Mouse (Mus musculus) myocyte (in vitro differentiated cells): ENCODE results near the gene Zfp423. TPM values are rescaled to one million over a fixed set of nuclear protein-coding genes. Genes with fewer than 3 reads are reported as not detected.
"Not testable (repeated sequence)": the region's sequence is repeated elsewhere in the genome, so short reads cannot be mapped to it uniquely, and the experiment has no call there.

ENCODE experiments used
- H3K27me3 ChIP-seq: one replicate; pipeline ENCODE4 v1.6.1; 2011; ENCODE audit not compliant: control insufficient read depth, insufficient read depth, insufficient read length
- H3K36me3 ChIP-seq: one replicate; pipeline ENCODE4 v1.6.1; 2011; ENCODE audit not compliant: control insufficient read depth, insufficient read depth
- H3K4me2 ChIP-seq: one replicate; pipeline ENCODE4 v1.6.1; 2011; ENCODE audit warnings: low read depth, control low read depth
- H3K4me3 ChIP-seq: one replicate; pipeline ENCODE4 v1.5.1; 2011; ENCODE audit warnings: mild to moderate bottlenecking, control low read depth, moderate library complexity
- H3K79me2 ChIP-seq: one replicate; pipeline ENCODE4 v1.6.1; 2011; ENCODE audit not compliant: control insufficient read depth, insufficient read depth
- H3ac ChIP-seq: one replicate; pipeline ENCODE4 v1.6.1; 2011; ENCODE audit not compliant: control insufficient read depth, insufficient read length
- CEBPB ChIP-seq: IDR thresholded peaks from 2 replicates; pipeline ENCODE4 v1.6.1; 2011; ENCODE audit warnings: mild to moderate bottlenecking, moderate library complexity; ENCODE audit not compliant: poor library complexity, insufficient read depth, severe bottlenecking
- E2F4 ChIP-seq: IDR thresholded peaks from one replicate; pipeline ENCODE4 v1.6.1; 2011; ENCODE audit warnings: mild to moderate bottlenecking, control low read depth, moderate library complexity; ENCODE audit not compliant: insufficient read depth
- MAX ChIP-seq: IDR thresholded peaks from one replicate; pipeline ENCODE4 v1.6.1; 2011; ENCODE audit warnings: low read depth, mild to moderate bottlenecking, control low read depth
- MYOD1 ChIP-seq, 3 experiments: IDR thresholded peaks; one replicate each; pipeline ENCODE4 v1.6.1; 2011; ENCODE audit warnings: control low read depth in 2 of 3, low read depth in 2 of 3, mild to moderate bottlenecking in 2 of 3, moderate library complexity in 1 of 3; ENCODE audit not compliant: insufficient read length in 2 of 3, control insufficient read depth in 1 of 3
- MYOG ChIP-seq, 3 experiments: IDR thresholded peaks; one replicate each; pipeline ENCODE4 v1.6.1; 2011; ENCODE audit warnings: control low read depth in 2 of 3, low read depth in 2 of 3, mild to moderate bottlenecking in 2 of 3; ENCODE audit not compliant: insufficient read length in 2 of 3, control insufficient read depth in 1 of 3, insufficient read depth in 1 of 3
- POLR2A ChIP-seq: IDR thresholded peaks from one replicate; pipeline ENCODE4 v1.6.1; 2011; ENCODE audit warnings: low read depth, mild to moderate bottlenecking, control low read depth, moderate library complexity; ENCODE audit not compliant: insufficient read length
- POLR2AphosphoS2 ChIP-seq: IDR thresholded peaks from one replicate; pipeline ENCODE4 v1.6.1; 2011; ENCODE audit warnings: low read depth, control low read depth; ENCODE audit not compliant: insufficient read length
- REST ChIP-seq: IDR thresholded peaks from one replicate; pipeline ENCODE4 v1.6.1; 2011; ENCODE audit warnings: mild to moderate bottlenecking, control low read depth, moderate library complexity; ENCODE audit not compliant: insufficient read depth, insufficient read length
- SRF ChIP-seq: IDR thresholded peaks from one replicate; pipeline ENCODE4 v1.6.1; 2011; ENCODE audit warnings: low read depth; ENCODE audit not compliant: control insufficient read depth, insufficient read length
- TCF12 ChIP-seq: IDR thresholded peaks from one replicate; pipeline ENCODE4 v1.6.1; 2011; ENCODE audit warnings: mild to moderate bottlenecking, control low read depth; ENCODE audit not compliant: poor library complexity, insufficient read depth, severe bottlenecking
- TCF3 ChIP-seq: IDR thresholded peaks from one replicate; pipeline ENCODE4 v1.6.1; 2011; ENCODE audit warnings: low read depth, control low read depth; ENCODE audit not compliant: insufficient read length
- USF1 ChIP-seq: IDR thresholded peaks from one replicate; pipeline ENCODE4 v1.6.1; 2011; ENCODE audit warnings: low read depth, mild to moderate bottlenecking, control low read depth, moderate library complexity
- polyA plus RNA-seq: library from polyadenylated mRNA; unstranded; fragments of >200 nt; fragmentation: generic; extraction: Trizol; gene quantifications from one replicate; pipeline ENCODE4 v1.2.1, GENCODE M21; 2012; ENCODE audit warnings: missing spikeins

Zfp423 gene
- polyA plus RNA-seq, 1 experiment: 0.04 TPM

DNA sequence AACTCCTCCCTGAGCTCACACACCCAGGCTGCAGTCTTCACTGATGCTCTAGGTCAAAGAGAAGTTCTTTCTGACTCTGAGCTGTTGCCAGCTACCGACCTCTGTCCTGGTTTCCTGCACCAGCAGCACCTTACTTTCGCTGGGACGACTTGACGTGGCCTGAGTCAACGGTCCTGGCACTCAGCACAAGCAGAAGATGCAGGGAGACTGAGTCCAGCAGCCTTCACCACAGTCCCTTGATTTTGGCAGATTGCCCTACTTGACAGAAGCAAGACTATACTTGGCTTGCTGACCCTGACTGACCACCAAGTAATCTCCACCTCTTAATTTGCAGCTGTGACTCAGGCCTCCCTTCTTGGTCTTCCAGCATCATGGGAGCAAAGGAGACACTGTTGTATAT, 110.6 kb downstream of the Zfp423 start:
- H3K4me2 ChIP-seq: no peak overlapping the region
- no peaks in the 10 kb centered on the region for H3K79me2 ChIP-seq
- H3K4me3 ChIP-seq: no peak overlapping the region
- peaks cover 5% of the 10 kb centered on the region for H3K27me3 ChIP-seq
- no peak for TF ChIP-seq USF1
- no peak for TF ChIP-seq TCF12
- no peak for TF ChIP-seq POLR2A
- TF ChIP-seq REST: no peak
- no peak for TF ChIP-seq POLR2AphosphoS2
- no peak for TF ChIP-seq MYOD1 (IDR thresholded peaks at IDR 0.05; ENCODE audit: control insufficient read depth in 1 of 3, insufficient read length in 2 of 3, low read depth in 2 of 3)
- no peak for TF ChIP-seq MAX
- TF ChIP-seq E2F4: no peak
- TF ChIP-seq CEBPB: no peak
- TF ChIP-seq TCF3: no peak
- no peak for TF ChIP-seq MYOG (IDR thresholded peaks at IDR 0.05; ENCODE audit: control insufficient read depth in 1 of 3, insufficient read depth in 1 of 3, insufficient read length in 2 of 3, low read depth in 2 of 3)
- TF ChIP-seq SRF: no peak
- no peaks in the 10 kb centered on the region for H3K36me3 ChIP-seq
- no peak overlapping the region for H3ac ChIP-seq

DNA sequence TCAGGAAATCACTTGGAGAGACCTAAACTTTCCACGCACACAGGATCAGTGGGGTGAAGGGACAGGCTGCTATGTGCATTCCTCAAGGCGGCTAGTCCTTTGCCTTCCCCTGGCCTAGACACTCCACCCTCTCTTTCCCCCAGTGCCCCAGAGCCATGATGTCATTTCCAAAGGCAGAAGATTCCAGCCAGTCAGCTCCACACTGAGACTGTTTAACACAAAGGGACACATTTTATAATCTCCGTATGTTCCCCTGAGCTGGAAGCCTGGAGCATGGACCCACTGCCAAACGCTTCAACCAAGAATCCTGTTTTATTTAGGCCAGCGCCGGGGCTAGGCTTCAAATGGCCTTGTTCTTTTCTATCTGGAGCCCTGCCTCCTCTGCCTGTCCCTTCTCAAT, 111.6 kb downstream of the Zfp423 start:
- Histone ChIP-seq H3K4me2 (no peak overlapping the region), H3K79me2 (no peaks in the 10 kb centered on the region), H3K36me3 (no peaks in the 10 kb centered on the region), H3K4me3 (no peak overlapping the region), H3K27me3 (peaks cover 5% of the 10 kb centered on the region), H3ac (no peak overlapping the region)
- TF ChIP-seq USF1: no peak
- TF ChIP-seq REST: no peak
- TF ChIP-seq TCF12: no peak
- TF ChIP-seq E2F4: no peak
- no peak for TF ChIP-seq TCF3
- TF ChIP-seq MYOG (IDR thresholded peaks at IDR 0.05; ENCODE audit: control insufficient read depth in 1 of 3, insufficient read depth in 1 of 3, insufficient read length in 2 of 3, low read depth in 2 of 3): no peak
- TF ChIP-seq POLR2AphosphoS2: no peak
- no peak for TF ChIP-seq MAX
- no peak for TF ChIP-seq MYOD1 (IDR thresholded peaks at IDR 0.05; ENCODE audit: control insufficient read depth in 1 of 3, insufficient read length in 2 of 3, low read depth in 2 of 3)
- TF ChIP-seq CEBPB: no peak
- no peak for TF ChIP-seq POLR2A
- TF ChIP-seq SRF: no peak

DNA sequence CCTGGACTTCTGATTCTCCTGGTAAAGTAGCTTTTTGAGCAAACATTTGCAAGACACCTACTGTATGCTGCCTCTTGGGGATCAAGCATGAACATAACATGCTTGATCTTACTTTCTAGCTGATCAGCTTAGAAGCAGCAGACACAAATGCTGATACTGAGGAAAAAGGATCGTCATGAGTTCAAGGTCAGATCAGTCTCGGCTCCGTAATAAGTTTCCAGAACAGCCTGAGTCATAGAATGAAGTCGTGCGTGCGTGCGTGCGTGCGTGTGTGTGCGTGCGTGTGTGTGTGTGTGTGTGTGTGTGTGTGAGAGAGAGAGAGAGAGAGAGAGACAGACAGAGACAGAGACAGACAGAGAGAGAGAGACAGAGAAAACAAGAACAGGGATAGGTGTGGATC, 117.3 kb downstream of the Zfp423 start:
- H3K4me2 ChIP-seq, H3K36me3 ChIP-seq, H3K79me2 ChIP-seq, H3K4me3 ChIP-seq, H3ac ChIP-seq: not testable (repeated sequence)
- H3K27me3 ChIP-seq: peaks cover 10% of the 10 kb centered on the region

DNA sequence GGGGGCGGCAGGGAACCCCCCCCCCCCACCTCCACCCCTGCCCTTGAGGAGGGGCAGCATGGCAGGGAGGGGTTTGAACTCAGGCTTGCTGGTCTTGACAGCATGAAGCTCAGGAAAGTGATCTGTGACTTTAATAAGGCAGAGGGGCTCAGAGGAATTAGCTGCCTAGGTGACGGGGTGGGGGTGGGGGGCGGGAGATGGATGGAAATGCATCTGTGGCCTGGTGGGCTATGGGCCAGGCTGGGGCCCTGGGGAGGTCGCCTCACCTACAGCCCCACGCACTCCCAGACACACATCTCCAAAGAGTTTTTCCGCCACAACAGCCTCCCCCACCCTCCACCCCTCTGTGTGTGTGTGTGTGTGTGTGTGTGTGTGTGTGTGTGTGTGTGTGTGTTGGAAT, 122.1 kb downstream of the Zfp423 start:
- Histone ChIP-seq H3K27me3 (peaks cover 6% of the 10 kb centered on the region), H3ac (no peak overlapping the region), H3K79me2 (no peaks in the 10 kb centered on the region), H3K4me2 (no peak overlapping the region), H3K36me3 (no peaks in the 10 kb centered on the region), H3K4me3 (no peak overlapping the region)
- no peak for TF ChIP-seq MYOG (IDR thresholded peaks at IDR 0.05; ENCODE audit: control insufficient read depth in 1 of 3, insufficient read depth in 1 of 3, insufficient read length in 2 of 3, low read depth in 2 of 3)
- TF ChIP-seq REST: no peak
- TF ChIP-seq TCF12: no peak
- TF ChIP-seq TCF3: no peak
- no peak for TF ChIP-seq POLR2A
- TF ChIP-seq MAX: no peak
- no peak for TF ChIP-seq CEBPB
- no peak for TF ChIP-seq SRF
- TF ChIP-seq USF1: no peak
- TF ChIP-seq POLR2AphosphoS2: no peak
- TF ChIP-seq E2F4: no peak
- TF ChIP-seq MYOD1 (IDR thresholded peaks at IDR 0.05; ENCODE audit: control insufficient read depth in 1 of 3, insufficient read length in 2 of 3, low read depth in 2 of 3): no peak

DNA sequence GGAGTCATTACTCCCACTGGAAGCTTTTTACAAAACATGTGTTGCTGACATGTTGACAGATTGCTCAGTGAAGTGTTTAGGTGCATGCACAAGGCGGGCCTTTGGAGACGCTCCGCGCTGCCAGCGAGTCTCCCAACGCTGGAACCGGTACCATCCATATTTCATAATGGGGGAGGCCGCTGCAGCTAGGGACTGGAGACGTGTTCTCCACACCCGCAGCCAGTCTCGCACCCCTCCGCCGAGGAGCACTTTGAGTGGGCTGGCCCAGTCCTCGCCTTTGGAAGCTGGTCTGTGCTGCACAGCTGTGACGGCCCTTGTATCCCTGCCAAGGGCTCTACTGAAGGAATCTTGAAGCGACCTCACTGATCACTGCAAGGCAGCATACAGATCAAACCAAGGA, 122.5 kb downstream of the Zfp423 start:
- H3K4me2 ChIP-seq: no peak overlapping the region
- H3ac ChIP-seq: no peak overlapping the region
- no peak overlapping the region for H3K4me3 ChIP-seq
- peaks cover 6% of the 10 kb centered on the region for H3K27me3 ChIP-seq
- TF ChIP-seq TCF3: no peak
- no peak for TF ChIP-seq MYOD1 (IDR thresholded peaks at IDR 0.05; ENCODE audit: control insufficient read depth in 1 of 3, insufficient read length in 2 of 3, low read depth in 2 of 3)
- TF ChIP-seq MYOG (IDR thresholded peaks at IDR 0.05; ENCODE audit: control insufficient read depth in 1 of 3, insufficient read depth in 1 of 3, insufficient read length in 2 of 3, low read depth in 2 of 3): no peak
- no peak for TF ChIP-seq MAX
- H3K79me2 ChIP-seq: no peaks in the 10 kb centered on the region
- H3K36me3 ChIP-seq: no peaks in the 10 kb centered on the region
